Mouse (Mus musculus) WW6 (cell line): ENCODE measurements around the gene Smim20.

Experiments
- DNase-seq: peaks from one replicate; pipeline ENCODE4 v3.0.0-alpha.2; 2013; ENCODE audit warnings: low read depth, low spot score

Gene Smim20

GRCm38 (mm10) chr5:53266931-53267853, at the start of gene Smim20:
Smim20 (plus strand) TSS chr5:53267083.
- DNase-seq = peak; percentile 73

DNA sequence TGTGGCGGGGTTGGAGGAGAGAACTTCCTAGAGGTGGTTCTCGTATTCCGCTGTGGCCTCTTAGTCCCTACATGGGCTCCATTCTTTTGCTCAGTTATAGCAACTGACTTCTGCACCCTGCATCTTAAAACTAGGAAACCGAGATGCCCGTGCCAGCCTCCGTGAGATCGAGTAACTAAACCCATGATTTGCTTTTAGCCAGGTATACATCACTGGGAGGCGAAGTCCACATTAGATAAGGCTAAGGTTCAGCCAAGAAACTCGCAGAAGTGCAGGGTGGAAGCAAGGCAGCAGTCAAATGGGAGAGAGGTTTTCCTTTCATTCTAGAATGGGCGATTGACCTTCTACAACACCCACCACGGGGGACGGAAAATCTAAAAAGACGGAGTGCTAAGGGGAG, 41.4 kb upstream of the Smim20 start:
- no peak for DNase-seq

- no peak for DNase-seq
These were observed 36.3 kb upstream of the Smim20 start for GRCm38 (mm10) chr5:53230560-53230959.

GRCm38 (mm10) chr5:53235551-53235950, 31.3 kb upstream of the Smim20 start:
- DNase-seq = no peak

DNA sequence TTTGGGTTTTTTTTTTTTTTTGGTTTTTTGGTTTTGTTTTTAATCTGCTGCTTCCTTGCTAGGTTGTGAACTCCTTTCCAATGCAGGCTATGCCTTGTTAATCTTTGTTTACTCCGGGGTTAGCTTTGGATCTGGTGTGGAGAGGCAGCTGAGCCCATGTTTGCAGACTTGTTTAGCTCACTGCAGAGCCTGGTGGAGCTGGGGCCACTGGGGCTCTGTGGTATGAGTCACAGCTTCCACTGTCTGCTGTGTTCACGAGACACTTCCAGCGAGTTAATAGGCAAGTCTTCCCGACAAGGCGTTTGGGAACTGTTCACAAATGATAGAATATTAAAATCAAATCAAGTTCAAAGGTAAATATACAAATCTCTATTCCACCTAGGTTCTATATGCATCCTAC, 30.7 kb upstream of the Smim20 start:
- no peak for DNase-seq

DNA sequence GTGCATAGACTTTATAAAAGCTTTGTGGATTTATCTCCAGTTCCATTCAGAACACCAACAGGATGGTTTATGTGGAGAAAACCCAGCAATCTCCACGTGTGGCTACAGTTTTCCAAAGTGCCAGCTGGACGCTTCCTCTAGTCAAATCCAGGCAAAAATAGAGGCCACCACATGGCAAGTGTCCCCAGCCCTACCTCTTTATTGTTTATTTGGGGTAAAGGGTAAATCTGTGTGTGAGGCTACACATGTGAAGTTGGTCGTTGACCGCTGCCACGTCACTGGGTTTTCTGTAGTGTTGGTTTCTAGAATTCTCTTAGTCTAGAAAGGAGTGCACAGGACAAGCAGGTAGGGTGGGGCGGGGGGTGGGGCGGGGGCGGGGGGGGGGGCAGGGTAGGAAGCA, 30.1 kb upstream of the Smim20 start:
- no peak for DNase-seq

DNA sequence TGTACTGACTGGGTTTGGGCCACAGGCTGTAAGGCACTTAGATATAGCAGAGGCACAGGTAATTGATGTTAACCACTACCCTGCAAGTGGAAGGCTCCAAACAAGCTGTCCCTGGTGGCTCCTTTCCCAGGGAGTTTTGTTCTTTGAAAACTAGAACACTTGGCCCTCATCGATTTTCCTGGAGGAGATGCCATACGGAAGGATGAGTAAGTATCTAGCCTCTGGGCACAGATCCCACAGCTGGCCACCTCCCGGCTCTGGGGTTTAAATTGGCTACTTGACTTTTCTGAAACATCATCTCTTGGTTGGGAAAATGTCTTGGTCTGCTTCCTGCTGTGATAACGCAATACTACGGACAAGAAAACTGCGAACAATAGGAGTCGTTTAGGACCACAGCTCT, 28.1 kb upstream of the Smim20 start:
- DNase-seq = no peak

DNA sequence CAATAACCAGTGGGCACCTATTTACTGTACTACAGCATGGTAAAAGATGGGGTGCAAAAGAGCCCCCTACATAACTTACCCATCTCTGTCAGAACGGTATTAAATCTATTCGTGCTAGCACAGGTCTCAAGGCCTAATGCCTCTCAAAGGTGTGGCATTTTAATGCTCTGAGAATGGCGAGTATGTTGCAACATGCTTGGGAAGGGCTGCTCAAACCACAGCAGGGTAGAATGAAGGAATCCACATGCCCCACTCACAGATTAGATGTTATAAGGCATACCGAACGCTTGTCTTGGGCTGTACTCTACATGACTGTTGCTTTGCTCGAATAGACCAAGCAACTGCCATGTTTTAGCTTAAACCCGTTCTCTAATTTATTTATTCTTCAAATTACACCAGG, 27.7 kb upstream of the Smim20 start:
- no peak for DNase-seq

GRCm38 (mm10) chr5:53239831-53240440, 26.9 kb upstream of the Smim20 start:
- DNase-seq = no peak

DNA sequence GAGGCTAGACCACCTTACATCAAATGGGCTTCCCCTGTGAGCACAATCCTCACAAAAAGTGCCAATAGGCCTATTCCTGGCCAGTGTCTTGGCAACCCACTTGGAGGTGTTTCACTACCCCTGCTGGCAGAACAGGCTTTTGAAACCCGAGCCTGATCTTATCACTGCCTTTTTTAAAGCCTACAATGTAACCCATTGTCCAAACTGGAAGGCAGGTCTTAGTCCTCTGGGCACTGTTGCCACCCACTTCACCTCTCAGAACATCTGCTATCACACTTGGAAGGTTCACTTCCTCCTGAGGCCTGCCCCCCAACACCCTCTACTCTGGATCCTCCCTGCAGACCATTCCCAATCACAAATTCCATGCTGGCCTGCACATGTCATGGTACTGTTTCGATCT, 25.8 kb upstream of the Smim20 start:
- DNase-seq = no peak

DNA sequence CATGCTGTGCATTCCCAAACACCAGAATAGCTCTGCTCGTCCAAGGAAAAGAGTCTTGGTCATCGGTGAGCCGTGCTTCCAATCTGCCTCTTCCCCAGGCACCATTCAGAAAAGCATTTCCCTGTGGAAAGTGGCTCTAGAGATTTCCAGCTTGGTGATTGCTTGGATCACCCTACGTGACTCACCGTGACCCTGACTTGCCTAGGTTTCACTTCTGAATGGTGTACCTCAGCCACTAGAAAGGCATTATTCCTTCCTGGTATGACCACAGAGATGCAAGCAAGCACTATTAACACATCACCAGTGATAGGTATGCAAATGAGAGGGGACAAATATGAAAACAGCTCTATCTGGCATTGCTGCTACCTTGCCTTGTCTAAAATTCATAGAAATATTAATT, 24.9 kb upstream of the Smim20 start:
- no peak for DNase-seq

DNA sequence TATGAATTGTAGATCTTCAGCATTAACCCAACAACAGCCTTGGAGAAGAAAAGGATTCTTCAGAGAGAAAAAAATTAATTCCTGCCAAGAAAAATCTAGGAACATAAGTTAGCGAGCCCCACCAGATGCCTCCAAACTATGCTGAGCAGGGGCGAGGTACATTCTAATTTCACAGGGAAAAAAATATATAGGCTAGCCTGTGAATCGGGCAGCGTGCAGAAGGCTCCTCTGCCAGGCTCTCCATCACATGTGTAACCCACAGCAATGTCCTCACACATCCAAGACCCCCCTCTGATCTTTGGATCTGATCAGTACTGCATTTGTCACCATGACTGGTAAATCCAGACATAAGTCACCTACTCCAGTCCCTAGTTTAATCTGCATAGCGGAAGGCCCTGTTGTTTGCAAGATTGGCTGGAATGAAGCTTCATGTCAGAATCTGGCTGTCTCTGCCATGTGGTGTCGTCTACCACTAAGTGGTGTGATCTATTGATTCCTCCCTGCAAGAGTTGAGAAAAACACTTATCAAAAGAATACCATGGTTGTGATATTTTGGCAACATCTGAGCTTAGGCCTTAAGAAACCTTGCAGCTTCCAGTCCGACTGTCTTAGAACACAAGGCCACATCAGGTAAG, 23.9 kb upstream of the Smim20 start:
- no peak for DNase-seq

GRCm38 (mm10) chr5:53243933-53244332, 22.9 kb upstream of the Smim20 start:
- no peak for DNase-seq

DNA sequence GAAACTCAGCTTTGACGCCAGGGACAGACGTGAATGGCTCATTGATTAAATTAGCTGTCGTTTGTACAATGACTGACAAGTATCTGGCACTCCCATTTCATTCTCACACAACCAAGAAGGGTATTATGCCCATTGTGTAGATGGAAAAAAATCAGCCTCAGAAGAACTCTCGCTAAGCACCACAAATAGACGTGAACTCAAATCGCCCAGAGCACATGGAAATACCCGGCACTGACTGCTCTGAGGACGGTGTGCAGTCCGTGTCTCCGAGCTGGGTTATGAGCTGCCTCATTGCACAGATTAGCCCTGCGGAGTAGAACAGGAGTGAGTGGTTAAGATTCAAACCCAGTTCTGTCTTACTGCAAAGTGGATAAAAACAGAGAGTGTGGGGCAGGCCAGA, 18.4 kb upstream of the Smim20 start:
- no peak for DNase-seq

GRCm38 (mm10) chr5:53249431-53250061, 17.3 kb upstream of the Smim20 start:
- no peak for DNase-seq

DNA sequence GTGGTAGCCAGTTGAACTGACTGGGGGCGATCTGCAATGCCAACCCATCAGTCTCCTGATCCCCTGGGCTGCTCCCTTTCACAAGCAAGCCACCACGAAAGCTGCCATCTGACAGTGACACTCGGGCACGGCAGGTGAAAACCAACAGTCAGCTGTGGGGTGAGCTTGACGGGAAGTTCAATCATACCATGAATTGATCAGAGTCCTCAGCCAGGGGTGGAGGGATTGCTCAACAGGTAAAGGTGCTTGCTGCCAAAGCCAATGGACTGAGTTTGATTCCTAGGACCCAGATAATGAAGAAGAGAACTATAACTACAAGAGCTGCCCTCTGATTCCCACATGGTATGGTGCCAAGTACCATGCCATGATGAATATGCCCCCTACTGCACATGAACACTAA, 12.7 kb upstream of the Smim20 start:
- no peak for DNase-seq

DNA sequence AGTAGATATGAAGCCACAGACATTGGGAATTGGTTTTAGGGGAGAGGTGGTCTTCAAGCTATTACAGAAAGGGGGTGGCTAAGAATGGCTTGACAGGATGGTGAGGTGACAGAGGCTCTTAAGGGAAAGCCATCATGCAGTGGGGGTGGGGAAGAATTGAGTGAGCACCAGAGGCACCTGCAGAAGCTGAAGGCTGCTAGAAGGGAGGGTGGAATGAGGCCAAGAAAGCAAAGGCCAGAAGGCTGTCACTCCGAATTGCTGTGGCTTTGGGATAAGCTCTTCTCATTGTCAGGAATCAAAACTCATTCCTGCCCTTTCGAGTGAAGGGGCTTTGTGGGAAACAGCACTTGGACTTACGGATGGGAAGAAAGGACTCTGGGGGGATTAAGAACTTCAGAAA, 12.1 kb upstream of the Smim20 start:
- no peak for DNase-seq

GRCm38 (mm10) chr5:53258038-53258786, 8.7 kb upstream of the Smim20 start:
- DNase-seq = no peak

- DNase-seq = no peak
These were observed 7.0 kb upstream of the Smim20 start for GRCm38 (mm10) chr5:53259894-53260293.

DNA sequence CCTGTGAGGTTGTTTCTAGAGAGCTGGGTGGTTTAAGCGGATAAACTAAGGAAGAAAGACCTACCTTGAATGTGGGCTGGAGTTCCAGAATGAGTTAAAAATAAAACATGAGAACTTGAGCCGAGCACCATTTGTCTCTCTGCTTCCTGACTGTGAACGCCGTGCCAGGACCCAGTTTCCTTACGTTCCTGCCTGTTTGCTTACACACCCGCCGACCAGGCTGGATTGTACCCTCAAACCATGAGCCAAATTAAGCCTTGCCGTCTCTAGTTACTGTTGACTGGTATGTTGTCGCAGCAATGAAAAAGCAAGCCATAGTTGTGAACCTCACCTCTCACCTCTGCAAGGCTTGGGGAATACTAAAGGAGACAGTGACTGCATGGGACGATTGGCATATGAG, 4.9 kb upstream of the Smim20 start:
- DNase-seq = no peak

GRCm38 (mm10) chr5:53264061-53264460, 2.8 kb upstream of the Smim20 start:
- no peak for DNase-seq

DNA sequence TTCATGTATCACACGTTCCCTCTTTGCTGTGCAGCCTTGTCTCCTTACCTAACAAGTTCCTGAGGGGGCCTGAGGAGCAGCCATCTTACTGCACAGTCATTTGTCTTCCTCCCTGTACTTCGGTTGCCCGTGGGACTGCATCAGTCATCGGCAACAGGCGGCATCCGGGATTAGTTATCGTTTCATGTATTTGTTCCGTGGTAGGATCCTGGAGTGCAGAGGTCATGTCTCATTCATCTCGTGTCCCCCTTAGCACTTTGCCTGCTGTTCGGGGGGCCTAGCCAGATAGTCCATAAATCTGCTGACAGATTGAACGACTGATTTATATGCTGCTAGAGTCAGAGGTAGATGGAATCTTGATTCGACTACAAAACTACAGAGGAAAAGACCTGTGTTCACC, 1.1 kb upstream of the Smim20 start:
- no peak for DNase-seq
